Mouse (Mus musculus) kidney, postnatal 0 days (tissue): ENCODE measurements around the gene Gm28043. TPM values are rescaled to one million over a fixed set of nuclear protein-coding genes. Genes with fewer than 3 reads are reported as not detected.

Source experiments
- ATAC-seq: fragments of 200-750 bp; cut with Nextera tagmentation; replicated peaks from 2 replicates; pipeline ENCODE4 v1.8.0; 2017; ENCODE audit warnings: low read depth, moderate number of reproducible peaks, moderate TSS enrichment, moderate library complexity; ENCODE audit not compliant: low FRiP score
- DNase-seq: peaks from one replicate; pipeline ENCODE4 v3.0.0-alpha.2; 2016; ENCODE audit warnings: low spot score
- H3K27ac ChIP-seq: fragments of 300-500 bp; sonication (generic); 2 replicates; pipeline ENCODE4 v1.5.1; 2014; ENCODE audit warnings: mild to moderate bottlenecking
- H3K27me3 ChIP-seq: fragments of 300-500 bp; sonication (generic); 2 replicates; pipeline ENCODE4 v1.6.1; 2014; ENCODE audit warnings: low read length, mixed read lengths; ENCODE audit not compliant: insufficient read depth
- H3K36me3 ChIP-seq: fragments of 300-500 bp; sonication (generic); 2 replicates; pipeline ENCODE4 v1.6.1; 2014; ENCODE audit warnings: low read length, mixed read lengths; ENCODE audit not compliant: insufficient read depth
- H3K4me1 ChIP-seq: fragments of 300-500 bp; sonication (generic); replicated peaks from 2 replicates; pipeline ENCODE4 v1.6.1; 2014; ENCODE audit warnings: antibody characterized with exemption, low read length, mixed read lengths; ENCODE audit not compliant: insufficient read depth
- H3K4me2 ChIP-seq: fragments of 300-500 bp; sonication (generic); 2 replicates; pipeline ENCODE4 v1.6.1; 2014; ENCODE audit warnings: mild to moderate bottlenecking, low read length, moderate library complexity, mixed read lengths
- H3K4me3 ChIP-seq: fragments of 300-500 bp; sonication (generic); replicated peaks from 2 replicates; pipeline ENCODE4 v1.5.1; 2014; ENCODE audit warnings: low read depth, low read length
- H3K9ac ChIP-seq: fragments of 300-500 bp; sonication (generic); 2 replicates; pipeline ENCODE4 v1.6.1; 2014; ENCODE audit warnings: low read depth, low read length
- H3K9me3 ChIP-seq: fragments of 300-500 bp; sonication (generic); replicated peaks from 2 replicates; pipeline ENCODE4 v1.6.1; 2016; ENCODE audit warnings: low read length, inconsistent platforms, mixed read lengths
- CTCF ChIP-seq: IDR thresholded peaks from 2 replicates; pipeline ENCODE4 v1.5.1; 2016; ENCODE audit warnings: antibody characterized with exemption, low read depth, mild to moderate bottlenecking, moderate library complexity
- WGBS: fragments of 180-500 bp; shearing (Covaris S2); extraction: QIAGEN DNeasy Blood & Tissue Kit; methylation state at CpG from one replicate; pipeline ENCODE4 v1.1.7; 2014; 5-methylcytosine and 5-hydroxymethylcytosine counted together
- polyA plus RNA-seq: library from polyadenylated mRNA; unstranded; fragments of >200 nt; fragmentation: Nextera tagmentation; extraction: Ambion mirVana; gene quantifications from 2 replicates; pipeline ENCODE4 v1.2.1, GENCODE M21; 2015

Gene Gm28043
- 1.2 and 2.1 TPM in 2 replicates for polyA plus RNA-seq

DNA sequence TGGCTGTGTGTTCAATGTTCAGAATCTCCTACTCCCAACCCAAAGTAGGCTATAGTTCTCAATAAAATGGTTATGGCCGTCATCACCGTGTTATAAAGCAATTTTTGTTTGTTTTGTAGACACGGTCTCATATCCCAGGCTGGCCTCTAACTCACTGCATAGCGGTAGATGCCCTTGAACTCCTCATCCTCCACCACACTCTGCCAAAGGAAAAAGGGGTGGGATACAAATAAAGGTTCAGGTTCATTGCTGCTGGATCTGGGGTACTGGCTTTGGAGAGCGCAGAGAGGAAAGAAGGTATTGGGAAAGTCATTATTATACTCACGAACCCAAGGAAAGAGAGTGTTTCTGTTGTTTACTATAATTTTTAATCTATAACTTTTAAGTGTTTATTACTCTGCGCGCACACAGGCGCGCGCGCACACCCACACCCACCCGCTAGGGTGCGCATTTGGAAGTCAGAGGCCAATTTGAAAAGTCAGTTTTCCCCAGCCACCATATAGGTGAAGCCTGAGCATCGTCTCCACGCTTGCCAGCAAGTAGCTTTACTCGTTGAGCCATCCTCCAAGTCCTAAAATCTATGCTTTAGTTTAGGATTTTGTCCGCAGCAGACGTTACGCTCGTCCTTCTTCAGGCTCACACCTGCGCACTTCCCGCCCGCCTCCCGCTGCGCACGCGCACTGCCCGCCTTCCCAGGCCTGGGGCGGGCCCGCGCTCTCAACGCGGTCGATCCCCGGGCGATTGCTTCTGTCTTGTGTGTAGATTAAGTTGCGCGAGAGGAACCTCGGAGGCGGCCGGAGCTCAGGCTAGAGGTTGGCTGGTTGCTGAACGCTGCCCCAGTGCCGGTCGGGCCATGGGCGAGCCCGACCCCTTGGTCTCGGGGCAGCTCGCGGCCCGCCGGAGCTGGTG is at the start of gene Gm28043, which contains the start of gene Rnf8:
Gene Gm28043, plus strand, starts transcription at position 762 of the 909 bp plus-strand sequence.
Gene Rnf8, plus strand, starts transcription at position 676 of the 909 bp plus-strand sequence.
- H3K36me3 ChIP-seq = 0 out of 2 replicates have a peak, but pooled peaks cover 3% of the 10 kb centered on the region
- no peaks in the 10 kb centered on the region for H3K9me3 ChIP-seq
- H3K27me3 ChIP-seq = no peaks in the 10 kb centered on the region
- WGBS = 2% methylated on average over 52 of the region's 52 CpGs
- peak within 1 kb of the TSS; percentile 82 for H3K4me3 ChIP-seq
- peak within 1 kb of the TSS; percentile 92 for H3K9ac ChIP-seq
- peak; percentile 96 for DNase-seq
- peak; percentile 92 for ATAC-seq
- H3K4me2 ChIP-seq = peak within 1 kb of the TSS; percentile 89
- peak within 1 kb of the TSS; percentile 97 for H3K27ac ChIP-seq
- peaks cover 21% of the 10 kb centered on the region; the same call in 1 of the 2 replicates for H3K4me1 ChIP-seq
- peak; percentile 63 for TF ChIP-seq CTCF

DNA sequence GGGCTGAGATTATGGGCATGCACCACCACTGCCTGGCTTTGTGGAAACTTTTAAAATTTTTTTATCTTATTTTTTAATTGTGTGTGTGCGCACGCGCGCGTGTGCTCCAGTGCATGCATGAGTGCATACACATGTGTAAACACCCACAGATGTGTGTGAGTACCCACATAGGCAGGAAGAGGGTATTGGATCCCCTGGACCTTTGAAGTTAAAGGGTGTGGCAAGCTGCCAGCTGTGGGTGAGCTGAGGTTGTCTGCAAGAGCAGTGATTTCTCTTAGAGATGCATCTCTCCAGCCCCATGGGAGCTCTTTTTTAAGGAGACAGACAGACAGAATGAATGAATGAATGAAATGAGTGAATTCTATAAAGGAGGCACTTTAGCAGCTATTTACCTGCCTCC is 49.2 kb upstream of the Gm28043 start:
- H3K27me3 ChIP-seq = no peaks in the 10 kb centered on the region
- H3K9ac ChIP-seq = no peak overlapping the region
- no peak for DNase-seq
- no peaks in the 10 kb centered on the region for H3K4me1 ChIP-seq
- no peak overlapping the region for H3K27ac ChIP-seq
- TF ChIP-seq CTCF = no peak
- no peak for ATAC-seq
- H3K4me3 ChIP-seq = no peak overlapping the region
- no peaks in the 10 kb centered on the region for H3K9me3 ChIP-seq
- 94% methylated on average over 5 of the region's 5 CpGs for WGBS
- H3K4me2 ChIP-seq = no peak overlapping the region
- peaks cover 13% of the 10 kb centered on the region; the same call in 1 of the 2 replicates for H3K36me3 ChIP-seq

DNA sequence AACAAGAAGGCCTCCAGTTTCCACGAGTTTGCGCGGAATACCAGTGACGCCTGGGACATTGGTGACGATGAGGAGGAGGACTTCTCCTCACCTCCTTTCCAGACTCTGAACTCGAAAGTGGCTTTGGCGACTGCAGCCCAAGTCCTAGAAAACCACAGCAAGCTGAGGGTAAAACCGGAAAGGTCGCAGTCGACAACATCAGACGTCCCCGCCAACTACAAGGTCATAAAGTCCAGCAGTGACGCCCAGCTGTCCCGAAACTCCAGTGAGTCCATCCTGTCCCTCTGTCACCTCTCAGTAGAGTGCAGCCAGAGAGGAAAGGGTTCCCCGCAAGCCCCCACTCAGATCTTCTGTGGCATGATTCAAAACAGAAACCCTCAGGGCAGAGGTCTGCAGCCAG is 46.2 kb upstream of the Gm28043 start:
- Histone ChIP-seq H3K4me1 (no peaks in the 10 kb centered on the region), H3K36me3 (peaks cover 37% of the 10 kb centered on the region), H3K4me3 (no peak overlapping the region), H3K9me3 (no peaks in the 10 kb centered on the region), H3K27ac (no peak overlapping the region), H3K27me3 (no peaks in the 10 kb centered on the region), H3K4me2 (no peak overlapping the region), H3K9ac (no peak overlapping the region)
- 71% methylated on average over 15 of the region's 15 CpGs for WGBS
- ATAC-seq = no peak
- no peak for DNase-seq
- no peak for TF ChIP-seq CTCF

DNA sequence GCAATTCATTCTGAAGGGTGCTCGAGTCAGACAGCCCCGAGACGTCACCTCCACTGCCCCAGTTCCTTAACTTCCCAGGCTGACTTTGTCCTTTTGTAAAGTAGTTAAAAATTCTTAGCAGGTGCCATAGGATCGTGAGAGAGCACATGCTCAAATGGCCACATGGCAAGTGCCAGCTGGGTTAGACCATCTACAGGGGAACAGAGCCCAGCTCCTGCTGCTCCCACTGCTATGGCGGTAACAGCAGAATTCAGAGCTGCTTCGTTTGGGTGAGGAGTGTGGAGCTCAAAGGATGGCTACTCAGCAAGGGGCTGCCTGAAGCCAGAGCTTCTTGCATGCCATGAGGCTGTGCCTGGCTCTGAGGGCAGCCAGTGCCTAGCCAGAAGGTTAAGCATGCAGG is 44.8 kb upstream of the Gm28043 start:
- Histone ChIP-seq H3K9ac (no peak overlapping the region), H3K4me1 (no peaks in the 10 kb centered on the region), H3K36me3 (peaks cover 31% of the 10 kb centered on the region), H3K9me3 (no peaks in the 10 kb centered on the region), H3K4me2 (no peak overlapping the region), H3K27me3 (no peaks in the 10 kb centered on the region), H3K4me3 (no peak overlapping the region), H3K27ac (no peak overlapping the region)
- no peak for ATAC-seq
- 90% methylated on average over 6 of the region's 6 CpGs for WGBS
- no peak for TF ChIP-seq CTCF
- no peak for DNase-seq

DNA sequence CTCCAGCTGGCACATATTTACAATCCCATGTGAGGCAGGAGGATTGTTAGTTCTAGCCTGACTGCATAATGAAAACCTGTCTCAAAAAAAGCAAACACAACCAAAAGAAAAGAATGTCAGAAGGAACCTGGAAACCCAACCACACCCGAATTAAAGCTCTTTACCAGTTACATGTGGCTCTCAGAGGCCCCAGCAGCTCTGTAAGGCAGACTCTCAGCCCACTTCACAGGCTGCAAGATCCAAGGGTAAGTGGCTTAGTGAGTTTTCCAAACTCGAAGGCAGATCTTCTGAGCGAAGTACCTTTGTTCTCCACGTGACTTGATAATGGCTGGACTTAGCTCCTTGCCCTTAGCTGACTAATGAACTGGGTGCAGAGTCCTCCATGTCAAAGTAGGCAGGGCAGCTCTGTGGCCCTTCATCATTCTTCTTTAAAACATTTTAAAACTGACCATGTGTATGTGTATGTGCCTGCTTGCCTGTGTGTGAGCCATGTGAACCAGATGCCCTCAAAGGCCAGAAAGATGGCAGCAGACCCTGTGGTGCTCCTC is 35.0 kb upstream of the Gm28043 start:
- no peak for TF ChIP-seq CTCF
- Histone ChIP-seq H3K4me1 (no peaks in the 10 kb centered on the region), H3K4me3 (no peak overlapping the region), H3K27me3 (no peaks in the 10 kb centered on the region), H3K36me3 (peaks cover 46% of the 10 kb centered on the region), H3K27ac (no peak overlapping the region), H3K9ac (no peak overlapping the region), H3K4me2 (no peak overlapping the region), H3K9me3 (no peaks in the 10 kb centered on the region)
- DNase-seq (no peak), ATAC-seq (peak; percentile 57; the same call in 1 of the 2 replicates)
- WGBS = 93% methylated on average over 4 of the region's 4 CpGs

DNA sequence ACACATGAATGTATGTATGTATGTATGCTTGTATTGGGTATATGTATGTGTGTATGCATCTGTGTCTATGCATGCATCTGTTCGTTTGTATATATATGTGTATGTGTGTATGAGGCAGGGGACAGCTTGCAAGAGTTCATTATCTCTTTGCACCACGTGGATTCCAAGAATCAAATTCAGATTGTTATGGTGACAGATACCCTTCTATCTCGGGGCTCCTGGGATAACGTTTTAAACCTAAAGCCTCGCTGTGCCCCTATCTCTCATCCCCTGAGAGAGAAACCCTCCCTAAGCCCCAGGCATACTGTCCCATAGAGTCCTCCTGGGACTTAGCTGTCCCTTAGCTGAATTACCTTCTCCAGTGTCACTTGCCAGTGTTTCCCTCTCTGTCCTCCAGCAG is 31.1 kb upstream of the Gm28043 start:
- Histone ChIP-seq H3K9ac (no peak overlapping the region), H3K4me1 (no peaks in the 10 kb centered on the region), H3K9me3 (no peaks in the 10 kb centered on the region), H3K4me2 (no peak overlapping the region), H3K27ac (no peak overlapping the region), H3K27me3 (no peaks in the 10 kb centered on the region), H3K4me3 (no peak overlapping the region), H3K36me3 (peaks cover 34% of the 10 kb centered on the region)
- DNase-seq = no peak
- no peak for ATAC-seq
- TF ChIP-seq CTCF = no peak
- WGBS = 87% methylated on average over 5 of the region's 5 CpGs
